Mouse (Mus musculus) ES-Bruce4 (cell line): ENCODE measurements around the gene Cltb. TPM values are rescaled to one million over a fixed set of nuclear protein-coding genes. Genes with fewer than 3 reads are reported as not detected.

Experiments
- H3K27ac ChIP-seq: 2 replicates; pipeline ENCODE4 v1.5.1; 2012; ENCODE audit warnings: low read length, inconsistent platforms; ENCODE audit not compliant: insufficient read depth
- H3K27me3 ChIP-seq: 2 replicates; pipeline ENCODE4 v1.6.1; 2012; ENCODE audit warnings: mild to moderate bottlenecking, low read length, inconsistent platforms; ENCODE audit not compliant: control insufficient read depth, poor library complexity, insufficient read depth, severe bottlenecking
- H3K36me3 ChIP-seq: 2 replicates; pipeline ENCODE4 v1.6.1; 2012; ENCODE audit warnings: inconsistent platforms, mild to moderate bottlenecking, low read length, moderate library complexity; ENCODE audit not compliant: control insufficient read depth, poor library complexity, insufficient read depth, severe bottlenecking
- H3K4me1 ChIP-seq: one replicate; pipeline ENCODE4 v1.8.1; 2011; ENCODE audit warnings: low read length; ENCODE audit not compliant: control insufficient read depth, insufficient read depth
- H3K4me3 ChIP-seq: 2 replicates; pipeline ENCODE4 v1.5.1; 2011; ENCODE audit warnings: low read depth, mild to moderate bottlenecking, low read length
- H3K9ac ChIP-seq: 2 replicates; pipeline ENCODE4 v1.6.1; 2012; ENCODE audit warnings: low read depth, mild to moderate bottlenecking, inconsistent platforms; ENCODE audit not compliant: poor library complexity, severe bottlenecking
- H3K9me3 ChIP-seq: replicated peaks from 2 replicates; pipeline ENCODE4 v1.6.1; 2012; ENCODE audit warnings: mild to moderate bottlenecking, low read length, inconsistent platforms; ENCODE audit not compliant: control insufficient read depth, poor library complexity, insufficient read depth, severe bottlenecking
- CTCF ChIP-seq: IDR thresholded peaks from one replicate; pipeline ENCODE4 v1.8.1; 2011; ENCODE audit warnings: low read depth, low read length
- EP300 ChIP-seq: IDR thresholded peaks from 2 replicates; pipeline ENCODE4 v1.6.1; 2011; ENCODE audit warnings: low read depth, low read length; ENCODE audit not compliant: insufficient read depth
- POLR2A ChIP-seq: IDR thresholded peaks from one replicate; pipeline ENCODE4 v1.8.1; 2011; ENCODE audit warnings: low read length; ENCODE audit not compliant: insufficient read depth
- polyA plus RNA-seq: library from polyadenylated mRNA; stranded (reverse); fragments of >200 nt; gene quantifications from 2 replicates; pipeline ENCODE4 v1.2.4, GENCODE M21; 2011; ENCODE audit warnings: low read depth; ENCODE audit not compliant: missing spikeins, insufficient read depth, insufficient read length

The Cltb gene
- polyA plus RNA-seq, 1 experiment = 27.5 TPM

DNA sequence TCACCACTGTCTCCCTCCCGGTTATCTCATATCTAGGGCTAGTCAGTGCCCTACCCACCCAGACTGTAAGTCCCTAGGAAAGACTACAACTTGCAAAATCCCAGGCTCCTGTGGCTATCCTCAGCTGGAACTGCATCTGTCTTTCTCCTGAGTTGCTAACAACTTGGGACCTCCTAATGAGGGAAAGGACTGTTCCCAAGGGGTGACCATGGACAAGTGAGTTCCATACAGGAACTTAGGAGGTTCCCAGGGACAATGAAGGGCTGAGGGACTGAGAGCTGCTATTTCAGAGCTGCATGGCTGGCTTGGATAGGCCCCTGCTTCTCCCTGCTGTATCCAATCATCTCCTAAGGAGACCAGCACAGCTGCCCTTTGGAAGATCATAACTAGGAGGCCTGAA is 1.8 kb downstream of the Cltb start:
- peak overlapping the region; percentile 54; the same call in 1 of the 2 replicates for H3K27ac ChIP-seq
- TF ChIP-seq POLR2A (no peak), CTCF (no peak), EP300 (no peak)
- H3K4me3 ChIP-seq = no peak overlapping the region
- H3K36me3 ChIP-seq = no peaks in the 10 kb centered on the region
- no peaks in the 10 kb centered on the region for H3K9me3 ChIP-seq
- H3K27me3 ChIP-seq = no peaks in the 10 kb centered on the region
- H3K4me1 ChIP-seq = peaks cover 6% of the 10 kb centered on the region
- no peak overlapping the region for H3K9ac ChIP-seq

GRCm38 (mm10) chr13:54608666-54609065 is 2.5 kb downstream of the Cltb start:
- no peak for TF ChIP-seq POLR2A
- H3K4me1 ChIP-seq = peaks cover 6% of the 10 kb centered on the region
- H3K4me3 ChIP-seq = no peak overlapping the region
- H3K36me3 ChIP-seq = no peaks in the 10 kb centered on the region
- no peaks in the 10 kb centered on the region for H3K9me3 ChIP-seq
- H3K27ac ChIP-seq = peak overlapping the region; percentile 54
- H3K9ac ChIP-seq = no peak overlapping the region
- no peaks in the 10 kb centered on the region for H3K27me3 ChIP-seq

DNA sequence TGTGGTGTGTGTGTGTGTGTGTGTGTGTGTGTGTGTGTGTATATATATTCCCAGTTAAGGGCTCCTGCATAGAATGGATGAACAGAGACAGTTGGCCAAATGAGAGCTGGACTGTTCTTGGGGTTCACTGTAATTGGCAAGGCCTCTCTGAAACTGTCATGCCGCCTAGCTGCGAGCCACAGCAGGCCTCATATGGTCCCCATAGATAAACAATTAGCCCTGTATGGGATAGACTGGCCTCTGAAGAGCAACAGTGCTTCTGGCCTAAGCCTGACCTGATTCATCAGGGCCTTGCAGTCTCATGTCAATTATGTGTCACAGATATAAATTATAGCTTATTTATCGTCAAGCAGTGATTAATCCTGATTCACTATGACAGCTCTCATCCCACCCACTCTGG is 3.1 kb downstream of the Cltb start:
- Histone ChIP-seq H3K27me3 (no peaks in the 10 kb centered on the region), H3K4me1 (peaks cover 9% of the 10 kb centered on the region), H3K36me3 (no peaks in the 10 kb centered on the region), H3K27ac (no peak overlapping the region), H3K4me3 (no peak overlapping the region), H3K9me3 (no peaks in the 10 kb centered on the region), H3K9ac (no peak overlapping the region)
- TF ChIP-seq POLR2A (no peak), EP300 (no peak), CTCF (no peak)

GRCm38 (mm10) chr13:54607204-54607603 is 3.9 kb downstream of the Cltb start:
- H3K27ac ChIP-seq = peak overlapping the region; percentile 16; the same call in 1 of the 2 replicates
- no peaks in the 10 kb centered on the region for H3K9me3 ChIP-seq
- peaks cover 10% of the 10 kb centered on the region for H3K4me1 ChIP-seq
- no peak overlapping the region for H3K4me3 ChIP-seq
- H3K36me3 ChIP-seq = no peaks in the 10 kb centered on the region
- H3K27me3 ChIP-seq = no peaks in the 10 kb centered on the region
- TF ChIP-seq POLR2A (no peak), CTCF (no peak), EP300 (no peak)
- H3K9ac ChIP-seq = peak overlapping the region; percentile 2; the same call in 1 of the 2 replicates

DNA sequence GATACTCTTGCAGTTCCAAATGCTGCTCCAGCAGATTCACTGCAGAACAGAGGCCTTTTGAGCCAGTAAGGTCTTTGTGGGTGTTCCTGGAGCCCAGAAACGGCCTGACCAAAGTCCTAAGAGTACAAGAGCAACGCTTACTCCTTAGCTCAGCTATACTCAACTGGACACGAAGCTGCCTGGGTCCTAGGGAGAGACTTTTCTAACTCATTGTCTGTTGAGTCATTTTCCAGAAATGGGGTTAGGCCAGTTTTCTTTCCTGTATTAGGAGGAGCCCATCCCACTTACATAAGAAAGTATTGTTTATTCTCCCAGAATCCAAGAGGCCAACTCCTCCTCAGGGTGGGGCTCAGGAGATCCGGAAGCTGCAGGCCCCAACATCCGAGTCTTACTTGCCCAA is 5.7 kb downstream of the Cltb start:
- Histone ChIP-seq H3K27ac (peak overlapping the region; percentile 42), H3K27me3 (no peaks in the 10 kb centered on the region), H3K36me3 (no peaks in the 10 kb centered on the region), H3K4me3 (no peak overlapping the region), H3K4me1 (peaks cover 10% of the 10 kb centered on the region), H3K9ac (no peak overlapping the region), H3K9me3 (no peaks in the 10 kb centered on the region)
- TF ChIP-seq CTCF (no peak), EP300 (no peak)

DNA sequence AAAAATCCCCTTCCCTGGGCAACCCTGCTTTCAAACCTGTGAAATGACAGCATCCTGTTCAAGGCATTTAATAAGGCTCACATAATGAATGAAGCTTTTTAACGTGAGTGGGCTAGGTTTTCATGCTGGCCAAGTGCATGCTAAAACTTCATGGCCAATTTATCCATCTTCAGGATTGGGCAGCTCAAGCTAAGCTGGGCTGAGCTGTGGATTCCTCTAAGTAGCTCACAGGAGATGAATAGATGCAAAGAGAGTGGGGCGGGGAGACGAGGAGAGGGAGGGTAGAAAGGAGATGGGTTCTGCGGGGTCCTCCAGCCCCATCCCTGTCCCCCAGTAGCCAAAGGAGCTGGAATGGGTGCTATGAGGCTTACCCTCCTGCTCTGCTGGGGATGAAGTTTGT is 6.9 kb downstream of the Cltb start:
- Histone ChIP-seq H3K27ac (no peak overlapping the region), H3K27me3 (no peaks in the 10 kb centered on the region), H3K9ac (no peak overlapping the region)

More for the DNA sequence above, 6.9 kb downstream of the Cltb start:
- peaks cover 10% of the 10 kb centered on the region for H3K4me1 ChIP-seq
- H3K4me3 ChIP-seq = no peak overlapping the region
- no peaks in the 10 kb centered on the region for H3K9me3 ChIP-seq
- no peaks in the 10 kb centered on the region for H3K36me3 ChIP-seq
- TF ChIP-seq POLR2A (no peak), EP300 (no peak), CTCF (no peak)
